Mouse (Mus musculus) C2C12 (cell line): ENCODE results near the gene Tgfbi.

ENCODE experiments used
- CTCF ChIP-seq: IDR thresholded peaks from one replicate; pipeline ENCODE4 v1.5.1; 2011; ENCODE audit not compliant: control insufficient read depth, insufficient read depth, insufficient read length
- MYOD1 ChIP-seq: IDR thresholded peaks from one replicate; pipeline ENCODE4 v1.6.1; 2011; ENCODE audit warnings: low read depth; ENCODE audit not compliant: control insufficient read depth, insufficient read length

- TF ChIP-seq CTCF (no peak), MYOD1 (no peak)
These were observed 69.0 kb downstream of the Tgfbi start for GRCm38 (mm10) chr13:56678188-56678787.
